8 mouse cellular contexts compared by ENCODE assay signal in genomic region chr16:17124871-17125520, GRCm38 (mm10). TPM values are rescaled to one million over a fixed set of nuclear protein-coding genes. Genes with fewer than 3 reads are reported as not detected.
DNase-seq lines count a peak whose midpoint lies in the region; ATAC-seq and TF ChIP-seq lines count a peak whose summit lies in the region.

Gene 2610318N02Rik, minus strand, starts transcription at chr16:17125167.

- no peak for TF ChIP-seq EP300 in ES-Bruce4 (IDR thresholded peaks at IDR 0.05; ENCODE audit: insufficient read depth, low read depth, low read length)

- intact Hi-C loops in heart, postnatal 14 days (cut with DNase I): no loop called here

- ATAC-seq in neural tube, embryonic 14.5 days (ENCODE audit: low read depth): peak; percentile 93

- peak within 1 kb of the TSS; percentile 83 for H3K4me2 ChIP-seq in neural tube, embryonic 14.5 days (ENCODE audit: low read depth, low read length)

- H3K9me3 ChIP-seq in ES-Bruce4 (replicated peaks; ENCODE audit: control insufficient read depth, insufficient read depth, low read length, poor library complexity, severe bottlenecking): no peaks in the 10 kb centered on the region
- H3K9me3 ChIP-seq in forebrain, embryonic 10.5 days: no peaks in the 10 kb centered on the region
- H3K9me3 ChIP-seq in neural tube, embryonic 14.5 days (ENCODE audit: control insufficient read depth, low read length): no peaks in the 10 kb centered on the region

- H3K9ac ChIP-seq in ES-Bruce4 (ENCODE audit: low read depth, poor library complexity, severe bottlenecking): peak within 1 kb of the TSS; percentile 81
- peak within 1 kb of the TSS; percentile 47 for H3K9ac ChIP-seq in neural tube, embryonic 14.5 days (replicated peaks; ENCODE audit: low read depth, low read length)

- peak; percentile 78 for TF ChIP-seq POLR2A in ES-Bruce4 (IDR thresholded peaks at IDR 0.05; ENCODE audit: insufficient read depth, low read length)
- no peak for TF ChIP-seq POLR2A in lung, adult 2 months (IDR thresholded peaks at IDR 0.05; ENCODE audit: borderline replicate concordance, extremely low read depth, low read depth, low read length)

- peaks cover 8% of the 10 kb centered on the region; the same call in 1 of the 2 replicates for H3K36me3 ChIP-seq in ES-Bruce4 (ENCODE audit: control insufficient read depth, insufficient read depth, low read length, poor library complexity, severe bottlenecking)
- peaks cover 44% of the 10 kb centered on the region for H3K36me3 ChIP-seq in forebrain, embryonic 10.5 days (replicated peaks)
- H3K36me3 ChIP-seq in neural tube, embryonic 14.5 days (ENCODE audit: control insufficient read depth, insufficient read depth, low read length): no peaks in the 10 kb centered on the region

- peaks cover 3% of the 10 kb centered on the region for H3K4me1 ChIP-seq in ES-Bruce4 (ENCODE audit: control insufficient read depth, insufficient read depth, low read length)
- peaks cover 43% of the 10 kb centered on the region for H3K4me1 ChIP-seq in forebrain, embryonic 10.5 days
- H3K4me1 ChIP-seq in lung, adult 2 months (ENCODE audit: control insufficient read depth, insufficient read depth, low read length): no peaks in the 10 kb centered on the region
- H3K4me1 ChIP-seq in neural tube, embryonic 14.5 days (ENCODE audit: control insufficient read depth, insufficient read depth, low read length): peaks cover 13% of the 10 kb centered on the region

- H3K27me3 ChIP-seq in ES-Bruce4 (ENCODE audit: control insufficient read depth, insufficient read depth, low read length, poor library complexity, severe bottlenecking): no peaks in the 10 kb centered on the region
- H3K27me3 ChIP-seq in forebrain, embryonic 10.5 days (ENCODE audit: poor library complexity, severe bottlenecking): no peaks in the 10 kb centered on the region
- no peaks in the 10 kb centered on the region for H3K27me3 ChIP-seq in neural tube, embryonic 14.5 days (ENCODE audit: control insufficient read depth, insufficient read depth, low read length)

- peak within 1 kb of the TSS; percentile 92 for H3K4me3 ChIP-seq in ES-Bruce4 (ENCODE audit: low read depth, low read length)
- H3K4me3 ChIP-seq in forebrain, embryonic 10.5 days: peak within 1 kb of the TSS; percentile 73
- no peak within 1 kb of the TSS for H3K4me3 ChIP-seq in lung, adult 2 months (replicated peaks; ENCODE audit: extremely low read depth, low read depth, low read length)
- H3K4me3 ChIP-seq in neural tube, embryonic 14.5 days (ENCODE audit: low read depth, low read length): peak within 1 kb of the TSS; percentile 37

- peak; percentile 80 for DNase-seq in c-Kit-negative CD71-positive TER-119-positive erythroid progenitor cells, embryonic 14.5 days (ENCODE audit: low read depth, low spot score)
- DNase-seq in forebrain, embryonic 10.5 days (ENCODE audit: extremely low spot score, low spot score): peak; percentile 88
- DNase-seq in heart, postnatal 14 days: peak; percentile 54 to 71
- DNase-seq in kidney, postnatal 4 days: peak; percentile 84 to 89
- DNase-seq in lung, adult 2 months: peak; percentile 71
- peak; percentile 78 for DNase-seq in testis, postnatal 10 days (ENCODE audit: low spot score)

- TF ChIP-seq CTCF in ES-Bruce4 (IDR thresholded peaks at IDR 0.05; ENCODE audit: low read depth, low read length): no peak
- no peak for TF ChIP-seq CTCF in lung, adult 2 months (IDR thresholded peaks at IDR 0.05; ENCODE audit: insufficient read depth, low read length)

- WGBS in forebrain, embryonic 10.5 days: under 1% methylated on average over 25 of the region's 25 CpGs
- 2% methylated on average over 25 of the region's 25 CpGs for WGBS in lung, adult 2 months
- under 1% methylated on average over 25 of the region's 25 CpGs for WGBS in neural tube, embryonic 14.5 days

- 0 out of 2 replicates have a peak within 1 kb of the TSS, but pooled peaks have one; percentile 20 for H3K27ac ChIP-seq in ES-Bruce4 (ENCODE audit: insufficient read depth, low read length)
- H3K27ac ChIP-seq in forebrain, embryonic 10.5 days: peak within 1 kb of the TSS; percentile 93
- H3K27ac ChIP-seq in neural tube, embryonic 14.5 days (ENCODE audit: low read depth, low read length): no peak within 1 kb of the TSS

RNA-seq across cellular contexts. Expression of gene 2610318N02Rik, which starts in this region (rescaled TPM):
- polyA plus RNA-seq in ES-Bruce4 (2011; ENCODE audit: insufficient read depth, insufficient read length, low read depth, missing spikeins): 44.0 and 55.6 TPM in 2 replicates
- 153 and 164 TPM in 2 replicates for polyA plus RNA-seq in forebrain, embryonic 10.5 days (2016; fragmentation: Nextera tagmentation; extraction: Ambion mirVana)
- 1 to 10 TPM in 1 of 2 experiments, not detected in 1; 2.4 TPM for total RNA-seq in heart, postnatal 14 days (2021)
- polyA plus RNA-seq in lung, adult 2 months (2012; rRNA removed): 0.89 and 1.2 TPM in 2 replicates
- 9.3 and 12.1 TPM in 2 replicates for polyA plus RNA-seq in neural tube, embryonic 14.5 days (2014; fragmentation: Nextera tagmentation; extraction: Ambion mirVana)
